Mouse (Mus musculus) macrophage (primary cell): ENCODE measurements at regions not wholly inside any gene's neighbourhood (a gene's known extent, or its start where the extent isn't known, plus 50 kb on each side); places are given as distances from the start of the nearest gene placed in this dataset.
A peak's percentile ranks its signal among the peaks of the same experiment; 100 is the strongest.

Experiments used
- H3K27ac ChIP-seq: fragments of 350-480 bp; formaldehyde crosslinking; 2 replicates; pipeline ENCODE4 v1.9.0; 2021
- H3K36me3 ChIP-seq: fragments of 350-480 bp; formaldehyde crosslinking; 2 replicates; pipeline ENCODE4 v1.9.0; 2021; ENCODE audit errors: inconsistent target
- H3K4me3 ChIP-seq: fragments of 350-480 bp; formaldehyde crosslinking; 2 replicates; pipeline ENCODE4 v1.9.0; 2021; ENCODE audit errors: inconsistent target
- H3K79me2 ChIP-seq: fragments of 350-480 bp; formaldehyde crosslinking; 2 replicates; pipeline ENCODE4 v1.9.0; 2021; ENCODE audit errors: inconsistent target
- WGBS: methylation state at CpG from one replicate; pipeline ENCODE4 v1.1.7; 2026; ENCODE audit warnings: inconsistent platforms; ENCODE audit not compliant: missing documents; 5-methylcytosine and 5-hydroxymethylcytosine counted together

- no peaks in the 10 kb centered on the region for H3K36me3 ChIP-seq
- no peak overlapping the region for H3K4me3 ChIP-seq
- 92% methylated on average over 5 of the region's 5 CpGs for WGBS
- no peaks in the 10 kb centered on the region for H3K79me2 ChIP-seq
- H3K27ac ChIP-seq: no peak overlapping the region
Observed at GRCm38 (mm10) chr14:114960273-114960672, 131.7 kb upstream of the Gpc5 start.

- Histone ChIP-seq H3K27ac (no peak overlapping the region), H3K79me2 (no peaks in the 10 kb centered on the region), H3K4me3 (no peak overlapping the region), H3K36me3 (no peaks in the 10 kb centered on the region)
- WGBS: 81% methylated on average over 3 of the region's 3 CpGs
Observed at GRCm38 (mm10) chr14:114965941-114966340, 126.1 kb upstream of the Gpc5 start.

- Histone ChIP-seq H3K79me2 (no peaks in the 10 kb centered on the region), H3K27ac (no peak overlapping the region), H3K36me3 (no peaks in the 10 kb centered on the region), H3K4me3 (no peak overlapping the region)
- 98% methylated on average over 3 of the region's 3 CpGs for WGBS
Observed at GRCm38 (mm10) chr14:114969020-114969419, 123.0 kb upstream of the Gpc5 start.

DNA sequence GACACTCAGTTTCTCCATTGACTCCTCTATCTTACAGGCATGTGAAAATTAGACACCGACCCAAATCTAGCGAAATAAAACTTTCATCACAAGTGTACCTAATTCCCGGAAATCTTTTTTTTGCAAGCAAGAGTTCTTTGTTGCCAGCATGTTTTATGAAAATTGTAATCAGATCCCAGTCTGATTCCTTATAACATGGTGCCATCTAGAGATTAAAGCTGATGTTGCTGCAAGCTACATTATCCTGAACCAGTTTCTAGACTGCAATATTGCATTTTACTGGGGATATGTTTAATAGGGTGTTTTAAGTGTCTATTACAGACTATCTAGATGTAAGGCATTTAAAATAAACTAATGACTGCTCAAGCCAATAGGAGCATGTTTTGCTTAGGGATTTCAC lies 110.9 kb upstream of the Gpc5 start:
- 30% methylated on average over 3 of the region's 3 CpGs for WGBS
- Histone ChIP-seq H3K4me3 (no peak overlapping the region), H3K79me2 (no peaks in the 10 kb centered on the region), H3K36me3 (no peaks in the 10 kb centered on the region), H3K27ac (no peak overlapping the region)

GRCm38 (mm10) chr14:115003223-115003622 lies 88.8 kb upstream of the Gpc5 start:
- no peak overlapping the region for H3K4me3 ChIP-seq
- H3K79me2 ChIP-seq: no peaks in the 10 kb centered on the region
- H3K36me3 ChIP-seq: no peaks in the 10 kb centered on the region
- no peak overlapping the region for H3K27ac ChIP-seq
- 90% methylated on average over 2 of the region's 2 CpGs for WGBS

GRCm38 (mm10) chr14:115004733-115005405 lies 87.1 kb upstream of the Gpc5 start:
- H3K36me3 ChIP-seq: no peaks in the 10 kb centered on the region
- no peak overlapping the region for H3K4me3 ChIP-seq
- H3K79me2 ChIP-seq: no peaks in the 10 kb centered on the region
- 26% methylated on average over 6 of the region's 6 CpGs for WGBS
- H3K27ac ChIP-seq: no peak overlapping the region

DNA sequence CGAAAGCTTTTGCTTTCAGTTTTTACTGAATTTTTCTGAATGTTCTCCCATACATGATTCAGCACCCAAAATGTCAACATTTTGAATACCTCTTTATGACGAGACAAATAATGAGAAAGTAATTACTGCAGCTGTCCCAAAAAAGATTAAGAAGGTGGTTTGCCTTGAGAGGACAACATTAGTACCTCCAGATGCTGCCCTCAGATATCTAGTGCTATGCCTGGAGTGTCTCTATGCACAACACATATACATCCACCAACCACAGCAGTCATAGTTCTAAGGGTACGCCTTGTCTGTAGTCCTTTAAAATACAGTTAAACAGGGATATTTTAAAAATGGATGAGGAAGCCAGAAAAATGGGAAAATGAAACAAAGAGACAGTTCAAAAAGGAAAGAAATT lies 81.1 kb upstream of the Gpc5 start:
- Histone ChIP-seq H3K79me2 (no peaks in the 10 kb centered on the region), H3K27ac (no peak overlapping the region), H3K4me3 (no peak overlapping the region), H3K36me3 (no peaks in the 10 kb centered on the region)
- WGBS: 81% methylated on average over 3 of the region's 3 CpGs

DNA sequence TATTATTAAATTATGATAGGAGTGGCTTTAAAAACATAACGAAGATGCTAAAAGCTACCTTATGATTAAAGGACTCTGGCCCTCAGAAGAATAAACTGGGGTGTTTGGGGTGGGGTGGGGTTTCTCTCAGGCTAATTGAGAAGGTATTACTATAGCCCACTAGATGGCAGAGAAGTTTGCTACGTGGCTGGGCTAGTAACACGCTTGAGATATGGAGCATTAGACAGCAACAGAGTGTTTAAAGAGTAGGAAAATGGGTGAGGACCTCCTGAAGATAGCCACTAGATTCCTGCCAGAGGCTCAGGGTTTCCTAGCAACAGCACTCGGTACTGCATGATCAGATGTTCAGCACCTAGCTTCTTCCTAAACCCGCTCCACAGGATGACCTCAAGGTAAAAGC lies 76.7 kb upstream of the Gpc5 start:
- Histone ChIP-seq H3K36me3 (no peaks in the 10 kb centered on the region), H3K4me3 (no peak overlapping the region), H3K79me2 (no peaks in the 10 kb centered on the region), H3K27ac (no peak overlapping the region)
- WGBS: 44% methylated on average over 5 of the region's 5 CpGs

GRCm38 (mm10) chr14:115017410-115018153 lies 74.4 kb upstream of the Gpc5 start:
- H3K4me3 ChIP-seq: peak overlapping the region; percentile 27; the same call in 1 of the 2 replicates
- 4% methylated on average over 22 of the region's 22 CpGs for WGBS

DNA sequence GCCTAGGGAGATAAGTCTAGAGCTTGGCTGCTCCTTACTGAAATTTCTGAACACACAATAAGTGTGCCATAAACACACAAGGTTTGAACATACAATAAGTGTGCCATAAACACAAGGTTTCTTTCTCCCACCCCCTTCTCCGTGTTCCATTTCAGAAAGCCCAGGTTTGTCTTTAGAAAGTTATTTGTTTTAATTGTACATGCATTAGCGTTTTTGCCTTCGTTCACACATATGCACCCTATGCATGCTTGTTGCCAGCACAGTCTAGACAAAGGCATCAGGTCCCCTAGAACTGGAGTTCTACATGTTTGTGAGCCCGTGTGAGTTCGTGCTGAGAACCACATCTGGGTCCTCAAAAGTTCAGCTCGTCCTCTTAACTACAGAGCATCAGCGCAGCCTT lies 64.0 kb upstream of the Gpc5 start:
- WGBS: 95% methylated on average over 7 of the region's 7 CpGs
- Histone ChIP-seq H3K27ac (no peak overlapping the region), H3K4me3 (no peak overlapping the region), H3K36me3 (no peaks in the 10 kb centered on the region), H3K79me2 (no peaks in the 10 kb centered on the region)

More at GRCm38 (mm10) chr14:115017410-115018153, 74.4 kb upstream of the Gpc5 start:
- Histone ChIP-seq H3K27ac (no peak overlapping the region), H3K36me3 (no peaks in the 10 kb centered on the region), H3K79me2 (no peaks in the 10 kb centered on the region)

DNA sequence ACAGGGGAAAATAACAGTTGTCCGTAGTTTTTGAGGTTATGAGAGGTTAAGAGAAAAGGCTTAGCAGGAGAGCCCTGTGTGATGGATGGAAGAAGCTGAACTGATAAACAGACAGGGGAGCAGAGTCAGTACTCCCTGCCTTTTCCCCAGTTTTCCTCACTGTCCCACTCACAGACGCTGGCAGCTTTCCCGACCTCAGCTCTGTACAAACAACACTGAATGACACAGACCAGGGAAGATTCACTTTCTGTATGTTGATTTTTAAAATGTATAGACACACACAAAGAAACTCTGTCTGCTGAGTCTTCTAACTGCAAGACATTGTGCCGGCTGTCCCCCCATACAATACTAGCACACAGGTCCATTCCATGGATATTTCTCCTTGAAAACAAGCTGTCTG lies 60.3 kb upstream of the Gpc5 start:
- Histone ChIP-seq H3K27ac (no peak overlapping the region), H3K36me3 (no peaks in the 10 kb centered on the region), H3K4me3 (no peak overlapping the region), H3K79me2 (no peaks in the 10 kb centered on the region)
- 93% methylated on average over 4 of the region's 4 CpGs for WGBS

- Histone ChIP-seq H3K79me2 (no peaks in the 10 kb centered on the region), H3K36me3 (no peaks in the 10 kb centered on the region), H3K4me3 (no peak overlapping the region; the same call in 1 of the 2 replicates), H3K27ac (no peak overlapping the region)
- WGBS: 22% methylated on average over 5 of the region's 5 CpGs
Observed at GRCm38 (mm10) chr14:115033375-115033969, 58.5 kb upstream of the Gpc5 start.

DNA sequence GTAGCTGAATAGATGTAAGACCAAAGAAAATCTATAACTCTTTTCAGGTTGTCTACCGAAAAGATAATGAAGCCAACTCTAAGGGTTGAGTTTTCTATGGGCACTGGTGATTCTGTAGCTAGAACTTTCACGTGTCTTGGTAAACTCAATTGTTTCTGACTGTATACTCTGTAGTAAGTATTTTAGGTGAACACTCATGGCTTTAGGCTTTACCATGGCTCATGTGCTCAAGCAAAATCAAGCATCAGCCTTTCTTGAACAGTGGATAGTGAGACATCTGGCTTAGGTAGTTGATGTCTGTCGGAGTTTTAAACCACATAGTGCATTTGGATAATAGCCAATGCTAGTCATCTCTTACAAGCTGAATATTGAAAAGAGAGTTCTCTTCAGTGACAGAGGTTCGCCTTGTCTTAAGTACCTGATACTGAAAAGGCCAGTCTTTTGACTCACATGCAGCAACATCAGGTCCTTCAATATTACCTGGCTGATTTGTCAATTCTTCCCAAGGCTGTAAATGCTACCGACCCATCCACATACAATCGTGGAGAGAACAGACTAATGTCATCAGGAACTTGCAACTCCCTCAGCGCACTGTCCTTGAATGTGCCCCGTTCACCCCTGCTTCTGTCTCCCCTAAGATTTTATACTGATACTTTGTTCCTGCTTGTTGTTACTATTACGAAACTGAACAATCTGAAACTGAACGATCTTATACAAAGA lies 57.1 kb upstream of the Gpc5 start:
- WGBS: 82% methylated on average over 10 of the region's 10 CpGs
- Histone ChIP-seq H3K4me3 (no peak overlapping the region), H3K79me2 (no peaks in the 10 kb centered on the region), H3K27ac (no peak overlapping the region), H3K36me3 (no peaks in the 10 kb centered on the region)

DNA sequence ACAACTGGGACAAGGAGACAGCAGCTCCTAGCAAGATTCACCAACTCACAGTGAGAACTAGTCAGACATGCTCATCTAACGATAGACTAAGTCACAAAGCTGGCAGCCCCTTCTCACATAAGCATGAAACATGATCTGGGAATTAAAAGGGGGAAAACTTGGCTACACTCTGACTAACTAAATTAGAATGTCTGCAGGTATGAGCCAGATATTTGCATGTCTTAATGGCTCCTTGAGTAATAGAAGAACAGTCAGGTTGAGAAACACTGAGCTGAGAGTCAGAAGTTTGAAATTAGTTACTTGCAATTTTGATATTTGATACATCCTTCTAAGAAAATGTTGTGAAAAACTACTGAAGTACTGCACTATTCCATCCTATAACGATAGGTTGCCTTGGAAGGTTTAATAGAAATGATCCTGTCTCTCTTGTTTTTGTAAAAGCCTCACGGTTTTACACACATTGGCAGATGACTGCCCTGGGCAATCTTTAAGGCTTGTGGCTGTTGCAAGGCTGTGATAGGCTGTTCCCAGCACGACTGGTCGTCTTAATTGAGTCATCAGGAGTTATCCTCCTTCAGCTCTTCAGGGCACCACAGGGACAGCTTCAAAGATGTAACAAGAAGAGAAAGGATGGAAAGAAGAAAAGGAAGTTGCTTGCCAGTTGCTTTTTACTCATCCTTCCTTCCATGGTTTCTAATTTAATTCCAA lies 54.8 kb upstream of the Gpc5 start:
- no peaks in the 10 kb centered on the region for H3K36me3 ChIP-seq
- no peak overlapping the region for H3K4me3 ChIP-seq
- 86% methylated on average over 5 of the region's 5 CpGs for WGBS
- H3K79me2 ChIP-seq: peaks cover under 1% of the 10 kb centered on the region
- no peak overlapping the region for H3K27ac ChIP-seq
